Mouse (Mus musculus): ENCODE measurements at regions not wholly inside any gene's neighbourhood (a gene's known extent, or its start where the extent isn't known, plus 50 kb on each side); places are given as distances from the start of the nearest gene placed in this dataset.

DNA sequence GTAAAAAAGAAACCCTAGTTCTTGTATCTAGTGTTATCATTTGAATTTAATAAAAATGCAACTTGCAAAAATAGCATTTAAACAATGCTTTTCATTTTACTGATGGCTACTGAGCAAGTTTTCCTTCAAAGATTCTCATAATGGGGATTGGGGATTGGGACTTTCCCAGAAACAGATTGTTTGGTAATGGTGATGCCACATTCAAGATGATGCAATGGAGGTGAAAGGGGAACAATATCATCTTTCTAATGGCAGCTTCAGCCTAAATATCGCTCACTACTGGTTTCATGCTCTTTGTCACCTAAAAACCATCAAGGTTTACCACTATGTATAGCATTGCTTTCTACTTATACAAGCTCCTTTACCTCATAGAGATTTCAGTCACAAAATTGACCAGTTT, 799.3 kb upstream of the 4930412O13Rik start:
- Histone ChIP-seq H3K36me3 (no peaks in the 10 kb centered on the region), H3K9me3 (no peaks in the 10 kb centered on the region), H3K4me1 (no peaks in the 10 kb centered on the region), H3K27ac (no peak overlapping the region), H3K4me3 (no peak overlapping the region), H3K27me3 (no peaks in the 10 kb centered on the region), H3K9ac (no peak overlapping the region), H3K4me2 (replicated peaks) (no peak overlapping the region)
- no peak for ATAC-seq (ENCODE audit: low FRiP score, low read depth)
- 82% methylated on average over 1 of the region's 1 CpGs for WGBS

DNA sequence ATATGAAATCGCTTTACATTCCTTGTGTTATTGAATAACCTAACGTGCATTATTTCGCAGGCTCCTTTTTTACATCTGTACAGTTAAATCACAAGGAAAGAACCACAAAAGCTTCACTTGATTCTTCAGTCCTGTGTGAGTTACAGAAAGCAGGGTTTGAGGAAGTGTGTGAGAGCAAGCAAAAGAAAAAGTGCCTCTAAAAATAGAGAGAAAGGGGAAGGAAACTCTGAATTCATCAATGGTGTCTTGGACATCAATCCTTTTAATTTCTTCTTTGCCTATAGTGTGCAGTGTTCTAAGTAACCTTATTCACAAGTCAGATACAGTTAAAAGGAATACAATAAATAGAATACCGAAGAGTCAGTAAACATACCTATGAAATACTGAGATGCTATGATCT, 785.7 kb upstream of the 4930412O13Rik start:
- Histone ChIP-seq H3K36me3 (no peaks in the 10 kb centered on the region), H3K4me1 (peaks cover 7% of the 10 kb centered on the region; the same call in 1 of the 2 replicates), H3K27me3 (no peaks in the 10 kb centered on the region), H3K9ac (no peak overlapping the region), H3K4me2 (replicated peaks) (no peak overlapping the region), H3K9me3 (no peaks in the 10 kb centered on the region), H3K4me3 (no peak overlapping the region), H3K27ac (no peak overlapping the region)
- WGBS = 66% methylated on average over 4 of the region's 4 CpGs
- ATAC-seq (ENCODE audit: low FRiP score, low read depth) = no peak

DNA sequence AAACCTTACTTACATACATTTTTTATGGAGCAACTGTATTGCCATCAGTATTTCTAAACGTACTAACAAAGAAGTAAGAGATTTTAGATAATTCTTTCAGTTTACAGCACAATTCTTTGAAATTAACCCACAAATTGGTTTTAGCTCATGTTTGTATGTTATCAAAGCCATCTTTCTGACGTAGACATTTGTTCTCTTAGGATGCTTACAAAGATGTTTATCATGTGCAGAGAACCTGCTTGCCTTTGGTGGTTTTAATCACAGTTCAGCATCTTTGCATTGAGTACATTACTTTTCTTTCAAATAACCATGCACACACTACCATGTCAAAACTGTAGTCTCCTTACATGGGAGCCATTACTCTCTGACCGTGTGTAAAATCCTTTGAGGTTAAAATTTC, 764.4 kb upstream of the 4930412O13Rik start:
- Histone ChIP-seq H3K9me3 (no peaks in the 10 kb centered on the region), H3K27me3 (peaks cover 5% of the 10 kb centered on the region; the same call in 1 of the 2 replicates), H3K36me3 (no peaks in the 10 kb centered on the region), H3K9ac (no peak overlapping the region), H3K4me3 (no peak overlapping the region), H3K27ac (no peak overlapping the region), H3K4me2 (replicated peaks) (no peak overlapping the region), H3K4me1 (no peaks in the 10 kb centered on the region)
- ATAC-seq (ENCODE audit: low FRiP score, low read depth) = no peak
- WGBS = 75% methylated on average over 3 of the region's 3 CpGs

DNA sequence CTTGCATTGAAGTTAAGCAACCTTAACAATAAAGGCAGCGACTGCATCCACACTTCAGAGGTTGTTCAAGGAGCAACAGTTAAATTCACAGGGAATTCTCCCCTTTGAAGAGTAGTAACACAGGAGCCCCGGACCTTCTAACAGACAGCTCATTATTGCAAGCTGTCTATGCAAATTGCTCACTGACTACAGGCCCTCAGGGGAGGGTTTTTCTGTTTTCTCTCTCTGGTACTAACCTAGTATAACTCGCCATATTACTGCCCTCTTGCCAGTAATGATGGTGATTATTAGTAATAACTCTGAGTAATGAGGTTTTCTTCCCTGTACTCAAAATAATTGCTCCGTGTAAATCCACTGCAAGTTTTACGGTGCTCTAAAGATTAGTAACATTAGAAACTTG, 763.5 kb upstream of the 4930412O13Rik start:
- H3K27me3 ChIP-seq = peaks cover 5% of the 10 kb centered on the region; the same call in 1 of the 2 replicates
- H3K9me3 ChIP-seq = no peaks in the 10 kb centered on the region
- no peak overlapping the region for H3K27ac ChIP-seq
- no peaks in the 10 kb centered on the region for H3K4me1 ChIP-seq
- no peak overlapping the region for H3K4me3 ChIP-seq
- no peak overlapping the region for H3K9ac ChIP-seq
- 28% methylated on average over 5 of the region's 5 CpGs for WGBS
- no peak overlapping the region for H3K4me2 ChIP-seq (replicated peaks)
- H3K36me3 ChIP-seq = no peaks in the 10 kb centered on the region
- ATAC-seq (ENCODE audit: low FRiP score, low read depth) = no peak

DNA sequence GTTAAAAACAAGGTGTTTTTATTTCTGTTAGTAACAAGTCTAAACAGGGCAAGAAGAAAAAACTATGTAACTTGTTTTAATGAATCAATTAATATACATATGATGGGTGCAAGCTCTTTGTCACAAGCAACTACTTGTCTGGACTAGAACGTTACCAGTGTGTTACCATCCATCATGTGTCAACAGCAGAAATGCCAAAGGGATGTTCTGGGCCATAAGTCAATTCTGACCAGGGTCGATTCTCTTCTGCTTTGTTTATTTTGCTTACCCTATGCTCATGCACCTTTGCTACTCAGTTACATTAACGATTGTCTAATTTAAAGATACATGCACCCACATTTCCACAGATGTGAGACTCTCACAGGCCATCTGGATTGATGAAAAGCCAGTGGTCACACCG, 744.1 kb upstream of the 4930412O13Rik start:
- Histone ChIP-seq H3K9ac (no peak overlapping the region), H3K4me2 (replicated peaks) (no peak overlapping the region), H3K4me1 (no peaks in the 10 kb centered on the region), H3K27ac (no peak overlapping the region), H3K9me3 (no peaks in the 10 kb centered on the region), H3K4me3 (no peak overlapping the region), H3K27me3 (no peaks in the 10 kb centered on the region), H3K36me3 (no peaks in the 10 kb centered on the region)
- 42% methylated on average over 4 of the region's 4 CpGs for WGBS
- no peak for ATAC-seq (ENCODE audit: low FRiP score, low read depth)

DNA sequence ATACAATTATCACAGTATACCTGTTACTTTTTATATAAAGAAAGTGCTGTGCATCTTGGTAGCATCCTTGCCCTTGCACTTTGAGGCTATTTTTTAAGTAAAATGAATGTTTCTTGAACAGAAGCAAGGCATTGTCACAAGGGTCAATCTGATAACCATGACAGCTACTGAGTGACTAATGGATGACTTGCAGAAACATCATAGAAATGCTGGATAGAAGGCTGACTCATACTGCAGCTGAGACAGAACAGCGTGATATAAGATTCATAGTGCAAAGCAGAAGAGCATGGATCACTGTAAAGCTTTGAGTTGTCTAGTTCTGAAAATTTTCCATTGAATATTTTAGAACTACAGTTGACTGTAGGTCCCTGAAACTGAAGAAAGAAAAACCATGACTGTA, 739.6 kb upstream of the 4930412O13Rik start:
- H3K4me3 ChIP-seq = no peak overlapping the region
- no peak for ATAC-seq (ENCODE audit: low FRiP score, low read depth)
- no peak overlapping the region for H3K27ac ChIP-seq
- H3K9me3 ChIP-seq = no peaks in the 10 kb centered on the region
- H3K27me3 ChIP-seq = no peaks in the 10 kb centered on the region
- H3K4me1 ChIP-seq = no peaks in the 10 kb centered on the region
- no peak overlapping the region for H3K9ac ChIP-seq
- H3K36me3 ChIP-seq = no peaks in the 10 kb centered on the region
- H3K4me2 ChIP-seq (replicated peaks) = no peak overlapping the region
- 85% methylated on average over 1 of the region's 1 CpGs for WGBS

DNA sequence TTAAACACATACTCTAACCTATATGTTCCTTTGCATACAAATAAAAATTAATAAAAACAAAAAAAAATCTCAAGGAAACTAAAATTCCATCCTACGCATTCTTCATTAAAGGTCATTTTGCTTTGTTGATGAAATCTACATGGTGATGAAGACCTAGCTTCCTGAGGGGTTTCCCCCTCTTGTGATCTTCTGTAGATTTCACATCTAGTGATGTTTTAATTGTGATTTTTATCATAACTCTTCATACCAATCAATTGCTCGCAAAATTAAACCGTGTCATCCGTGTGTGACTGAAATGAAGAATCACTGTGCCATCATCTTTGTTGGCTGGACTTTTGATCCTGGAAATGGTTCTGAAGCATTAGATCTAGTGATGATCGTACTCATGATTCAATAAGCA, 725.4 kb upstream of the 4930412O13Rik start:
- no peak overlapping the region for H3K4me2 ChIP-seq (replicated peaks)
- H3K36me3 ChIP-seq = no peaks in the 10 kb centered on the region
- no peaks in the 10 kb centered on the region for H3K27me3 ChIP-seq
- no peak overlapping the region for H3K9ac ChIP-seq
- no peak overlapping the region for H3K27ac ChIP-seq
- H3K4me1 ChIP-seq = no peaks in the 10 kb centered on the region
- no peaks in the 10 kb centered on the region for H3K9me3 ChIP-seq
- WGBS = 96% methylated on average over 5 of the region's 5 CpGs
- no peak overlapping the region for H3K4me3 ChIP-seq
- no peak for ATAC-seq (ENCODE audit: low FRiP score, low read depth)

DNA sequence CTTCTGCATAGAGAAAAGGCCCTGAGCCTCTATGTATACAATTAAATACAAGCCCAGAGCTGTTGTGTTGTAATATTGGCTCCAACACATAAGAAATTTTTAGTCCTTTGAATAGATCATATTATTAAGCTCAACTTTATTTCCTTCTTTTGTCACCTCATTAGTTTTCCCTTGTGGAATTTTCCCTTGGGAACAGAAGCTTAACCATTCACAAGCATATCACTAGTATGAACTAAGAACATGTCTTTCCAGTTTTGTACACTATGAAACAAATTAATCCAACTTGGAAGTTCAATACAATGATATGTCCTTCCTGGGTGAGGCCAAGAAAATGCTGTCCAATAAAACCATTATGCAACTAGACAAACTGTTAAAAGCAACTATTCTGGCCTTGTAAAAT, 720.9 kb upstream of the 4930412O13Rik start:
- no peaks in the 10 kb centered on the region for H3K36me3 ChIP-seq
- H3K4me2 ChIP-seq (replicated peaks) = no peak overlapping the region
- H3K27ac ChIP-seq = no peak overlapping the region
- no peak overlapping the region for H3K4me3 ChIP-seq
- no peaks in the 10 kb centered on the region for H3K27me3 ChIP-seq
- H3K4me1 ChIP-seq = no peaks in the 10 kb centered on the region
- no peaks in the 10 kb centered on the region for H3K9me3 ChIP-seq
- no peak for ATAC-seq (ENCODE audit: low FRiP score, low read depth)
- H3K9ac ChIP-seq = no peak overlapping the region

DNA sequence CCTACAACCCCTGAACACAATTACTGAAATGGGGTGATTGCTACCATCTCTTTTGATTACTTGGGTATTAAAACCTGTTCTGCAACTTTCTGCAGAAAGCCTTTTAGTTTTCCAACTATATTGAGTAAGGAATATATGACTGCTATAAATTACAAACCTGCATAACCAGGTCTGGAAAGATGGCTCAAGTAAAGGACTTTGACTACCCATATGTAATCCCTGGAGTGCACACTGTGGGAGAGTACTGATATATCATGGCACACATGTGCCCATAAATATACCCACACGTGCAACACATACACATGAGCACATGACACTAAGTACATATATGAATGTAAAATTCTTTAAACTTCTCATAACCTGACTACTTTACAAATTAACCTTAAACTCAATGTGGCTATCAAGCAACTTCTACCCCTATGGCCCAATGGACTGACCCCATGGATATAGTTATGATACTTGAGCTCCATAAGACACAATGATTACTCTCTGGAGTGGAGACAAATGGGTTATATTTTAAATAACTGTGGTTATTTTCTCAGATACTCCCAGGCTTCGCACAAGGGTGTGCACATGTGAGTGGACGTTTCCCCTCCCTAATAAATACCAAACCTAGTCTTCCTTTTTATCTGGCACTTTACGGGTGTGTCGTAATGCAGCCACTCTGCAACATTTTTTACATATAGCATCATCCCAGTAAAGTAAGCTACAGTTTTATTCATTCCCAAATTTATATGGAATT, 717.1 kb upstream of the 4930412O13Rik start:
- H3K4me1 ChIP-seq = no peaks in the 10 kb centered on the region
- no peaks in the 10 kb centered on the region for H3K9me3 ChIP-seq
- no peak overlapping the region for H3K4me3 ChIP-seq
- H3K27me3 ChIP-seq = no peaks in the 10 kb centered on the region
- no peak overlapping the region for H3K9ac ChIP-seq
- H3K27ac ChIP-seq = no peak overlapping the region
- no peak for ATAC-seq (ENCODE audit: low FRiP score, low read depth)
- WGBS = 81% methylated on average over 5 of the region's 5 CpGs
- no peak overlapping the region for H3K4me2 ChIP-seq (replicated peaks)
- no peaks in the 10 kb centered on the region for H3K36me3 ChIP-seq

DNA sequence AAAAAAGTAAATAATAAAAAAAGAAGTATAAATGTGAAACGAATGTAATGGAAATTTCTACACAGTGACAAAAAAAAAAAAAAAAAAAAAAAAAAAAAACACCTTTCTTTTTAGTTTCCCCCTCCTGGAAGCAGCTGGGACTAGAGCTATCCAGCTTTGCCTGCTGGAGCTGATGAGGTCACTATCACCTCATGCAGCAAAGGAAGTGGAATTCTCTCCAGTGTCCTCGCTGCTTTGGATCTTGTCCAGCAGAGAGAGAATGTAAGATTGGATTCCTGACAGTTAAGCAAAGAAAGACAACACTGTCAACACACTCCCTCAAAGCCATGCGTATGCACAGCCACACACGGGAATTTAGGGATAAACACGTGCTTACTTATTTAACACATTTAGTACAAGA, 698.9 kb upstream of the 4930412O13Rik start:
- Histone ChIP-seq H3K27ac (no peak overlapping the region), H3K36me3 (no peaks in the 10 kb centered on the region), H3K4me2 (replicated peaks) (no peak overlapping the region), H3K27me3 (no peaks in the 10 kb centered on the region), H3K4me1 (no peaks in the 10 kb centered on the region), H3K9me3 (no peaks in the 10 kb centered on the region), H3K9ac (no peak overlapping the region), H3K4me3 (no peak overlapping the region)
- peak; percentile 83 for ATAC-seq (ENCODE audit: low FRiP score, low read depth)
- WGBS = 54% methylated on average over 5 of the region's 5 CpGs

DNA sequence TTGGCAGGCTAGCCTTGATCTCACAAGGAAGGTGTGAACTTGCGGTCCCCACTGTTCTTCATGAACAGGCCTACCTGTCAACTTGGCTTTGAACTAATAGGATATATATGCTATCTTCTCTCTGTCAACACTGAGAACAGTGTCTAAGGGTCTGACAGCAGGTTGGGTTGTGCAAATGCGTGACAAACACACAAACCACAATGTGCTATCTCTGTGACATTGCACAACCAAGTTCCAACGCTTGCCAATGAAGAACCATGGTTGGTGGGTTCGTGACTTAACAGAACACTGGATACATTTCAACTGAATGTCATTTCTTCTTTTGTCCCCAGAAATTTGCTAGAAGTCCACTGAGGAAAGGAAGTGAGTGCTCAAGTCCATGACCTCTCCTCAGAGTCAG, 696.8 kb upstream of the 4930412O13Rik start:
- H3K27me3 ChIP-seq = no peaks in the 10 kb centered on the region
- no peaks in the 10 kb centered on the region for H3K4me1 ChIP-seq
- no peaks in the 10 kb centered on the region for H3K9me3 ChIP-seq
- no peak overlapping the region for H3K9ac ChIP-seq
- H3K4me2 ChIP-seq (replicated peaks) = no peak overlapping the region
- H3K27ac ChIP-seq = no peak overlapping the region
- WGBS = 91% methylated on average over 4 of the region's 4 CpGs
- ATAC-seq (ENCODE audit: low FRiP score, low read depth) = no peak
- no peaks in the 10 kb centered on the region for H3K36me3 ChIP-seq
- no peak overlapping the region for H3K4me3 ChIP-seq

DNA sequence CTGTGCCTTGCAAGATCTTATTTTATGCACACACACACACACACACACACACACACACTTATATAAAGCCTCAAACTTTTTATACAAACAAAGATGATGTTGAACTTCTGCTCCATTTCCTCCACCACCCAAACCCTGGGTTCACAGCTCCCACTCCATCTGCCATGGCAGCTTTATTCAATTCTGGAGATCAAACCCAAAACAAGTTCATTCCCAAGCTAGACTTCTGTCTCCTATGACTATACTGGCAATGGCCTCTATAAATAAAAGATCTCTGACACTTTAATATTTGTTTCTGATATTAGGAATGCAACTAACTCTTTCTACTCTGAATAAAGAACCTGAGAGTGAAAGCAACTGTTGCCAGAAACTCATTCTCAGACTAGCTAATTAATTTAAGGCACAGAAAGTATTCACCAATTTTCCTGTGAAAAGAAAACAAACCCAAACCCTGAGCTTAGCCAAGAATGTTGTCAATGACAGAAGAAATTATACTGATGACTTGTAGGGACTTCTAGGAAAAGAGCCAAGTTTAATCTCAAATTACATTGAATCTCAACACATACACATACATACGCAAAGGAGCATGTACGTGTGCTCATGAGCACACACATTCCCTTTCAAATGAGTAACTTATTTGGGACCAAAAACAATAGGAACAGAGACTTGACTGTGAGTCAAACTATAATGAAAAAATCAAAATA, 695.1 kb upstream of the 4930412O13Rik start:
- H3K9ac ChIP-seq = no peak overlapping the region
- H3K9me3 ChIP-seq = no peaks in the 10 kb centered on the region
- H3K4me1 ChIP-seq = no peaks in the 10 kb centered on the region
- no peaks in the 10 kb centered on the region for H3K27me3 ChIP-seq
- no peak overlapping the region for H3K4me2 ChIP-seq (replicated peaks)
- no peak for ATAC-seq (ENCODE audit: low FRiP score, low read depth)
- H3K4me3 ChIP-seq = no peak overlapping the region
- WGBS = 57% methylated on average over 2 of the region's 2 CpGs
- H3K36me3 ChIP-seq = no peaks in the 10 kb centered on the region
- H3K27ac ChIP-seq = no peak overlapping the region

DNA sequence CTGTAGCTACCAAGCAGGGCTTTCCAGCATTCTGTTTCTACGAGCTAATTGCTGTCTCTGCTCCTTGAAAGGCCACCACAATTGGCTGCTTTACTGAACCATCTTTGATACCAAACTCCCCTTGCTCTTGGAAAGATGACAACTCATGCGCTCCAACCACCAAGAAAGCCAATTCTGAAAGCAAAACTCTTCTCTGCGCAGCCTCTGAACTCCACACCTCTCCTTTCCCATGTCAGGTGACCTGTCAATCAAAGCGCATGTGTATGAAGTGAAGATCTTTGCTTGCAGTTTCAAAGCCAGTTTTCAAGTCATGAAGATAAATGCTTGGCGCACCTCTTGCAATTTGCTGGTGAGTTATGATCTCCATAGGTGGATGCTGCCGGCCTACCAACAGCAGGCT, 687.9 kb upstream of the 4930412O13Rik start:
- Histone ChIP-seq H3K27me3 (no peaks in the 10 kb centered on the region), H3K27ac (no peak overlapping the region), H3K9me3 (no peaks in the 10 kb centered on the region), H3K9ac (no peak overlapping the region), H3K4me1 (no peaks in the 10 kb centered on the region), H3K4me3 (no peak overlapping the region), H3K4me2 (replicated peaks) (no peak overlapping the region), H3K36me3 (no peaks in the 10 kb centered on the region)
- 88% methylated on average over 6 of the region's 6 CpGs for WGBS
- no peak for ATAC-seq (ENCODE audit: low FRiP score, low read depth)

Data from limb, embryonic 13.5 days (tissue).